Mouse (Mus musculus): ENCODE data around the gene Trabd2b. TPM values are rescaled to one million over a fixed set of nuclear protein-coding genes. Genes with fewer than 3 reads are reported as not detected.

Trabd2b gene
- 26.9 TPM for polyA plus RNA-seq (2014; fragmentation: Illumina TruSeq; extraction: RNeasy Lipid Tissue Mini Kit (QIAGEN cat#74804); ENCODE audit: low read depth, low replicate concordance)

DNA sequence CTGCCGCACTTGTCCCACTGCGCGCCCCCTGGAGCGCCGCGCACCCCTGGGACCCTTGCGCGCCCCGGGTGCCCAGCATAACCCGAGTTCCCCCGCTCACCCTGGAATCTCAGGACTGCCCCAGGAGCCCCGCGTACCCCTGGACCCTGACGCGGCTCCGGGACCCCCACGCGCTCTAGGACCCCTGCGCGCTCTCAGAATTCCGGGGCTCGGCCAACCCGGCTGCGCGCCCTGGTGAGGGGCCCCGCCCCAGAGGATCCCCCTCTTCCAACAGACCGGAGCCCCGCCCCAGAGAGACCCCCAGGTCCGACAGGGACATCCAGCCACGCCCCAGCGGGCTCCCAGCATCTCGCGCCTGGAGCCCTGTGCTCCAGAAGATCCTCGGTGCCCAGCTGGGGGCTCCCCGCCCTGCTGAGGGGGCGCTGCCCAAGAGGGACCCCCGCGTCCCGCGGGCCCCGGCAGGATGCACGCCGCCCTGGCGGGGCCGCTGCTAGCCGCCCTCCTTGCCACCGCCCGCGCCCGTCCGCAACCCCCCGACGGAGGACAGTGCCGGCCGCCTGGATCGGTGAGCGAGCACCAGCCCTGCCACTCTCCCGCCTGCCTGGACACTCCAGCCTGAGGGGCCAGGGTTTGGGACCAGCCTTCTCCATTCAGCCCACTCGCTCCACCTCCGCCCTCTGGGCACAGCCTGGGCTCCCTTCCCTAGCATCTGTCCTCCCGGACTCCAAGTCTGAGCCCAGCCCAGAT, at the start of gene Trabd2b:
Trabd2b (plus strand) TSS at position 370 of the 747 bp plus-strand sequence.

Other genes starting within 250 kb of the Trabd2b start
- gene Skint11, start 243.3 kb upstream of the Trabd2b start, polyA plus RNA-seq (2014; fragmentation: Illumina TruSeq; extraction: RNeasy Lipid Tissue Mini Kit (QIAGEN cat#74804); ENCODE audit: low read depth, low replicate concordance), result not detected